Mouse (Mus musculus) thymus, postnatal 14 days (tissue): ENCODE measurements around the gene Pik3r5.

ENCODE experiments used
- DNase-seq: peaks from one replicate; pipeline ENCODE4 v3.0.0; 2021

The Pik3r5 gene

GRCm38 (mm10) chr11:68431699-68432360, at the start of gene Pik3r5:
Pik3r5 (plus strand) TSS chr11:68432121.
- peak; percentile 94 for DNase-seq

GRCm38 (mm10) chr11:68383519-68383918, 48.4 kb upstream of the Pik3r5 start:
- no peak for DNase-seq

- no peak for DNase-seq
Measured at GRCm38 (mm10) chr11:68384131-68384530, 47.8 kb upstream of the Pik3r5 start.

- peak; percentile 15 for DNase-seq
Measured at GRCm38 (mm10) chr11:68384592-68385020, 47.3 kb upstream of the Pik3r5 start.

- DNase-seq = peak; percentile 27
Measured at GRCm38 (mm10) chr11:68385021-68385821, 46.7 kb upstream of the Pik3r5 start.

GRCm38 (mm10) chr11:68385921-68386588, 45.9 kb upstream of the Pik3r5 start:
- DNase-seq = peak; percentile 43

- peak; percentile 71 for DNase-seq
Measured at GRCm38 (mm10) chr11:68386589-68387440, 45.1 kb upstream of the Pik3r5 start.

- DNase-seq = no peak
Measured at GRCm38 (mm10) chr11:68387441-68387760, 44.5 kb upstream of the Pik3r5 start.

- no peak for DNase-seq
Measured at GRCm38 (mm10) chr11:68387971-68388654, 43.8 kb upstream of the Pik3r5 start.

GRCm38 (mm10) chr11:68388655-68389015, 43.3 kb upstream of the Pik3r5 start:
- DNase-seq = no peak

- no peak for DNase-seq
Measured at GRCm38 (mm10) chr11:68389621-68390020, 42.3 kb upstream of the Pik3r5 start.

- no peak for DNase-seq
Measured at GRCm38 (mm10) chr11:68390381-68391287, 41.3 kb upstream of the Pik3r5 start.

GRCm38 (mm10) chr11:68393897-68394490, 37.9 kb upstream of the Pik3r5 start:
- DNase-seq = no peak

- DNase-seq = no peak
Measured at GRCm38 (mm10) chr11:68394749-68395148, 37.2 kb upstream of the Pik3r5 start.

- DNase-seq = no peak
Measured at GRCm38 (mm10) chr11:68395546-68395945, 36.4 kb upstream of the Pik3r5 start.

- no peak for DNase-seq
Measured at GRCm38 (mm10) chr11:68398891-68399547, 32.9 kb upstream of the Pik3r5 start.

- peak; percentile 18 for DNase-seq
Measured at GRCm38 (mm10) chr11:68399548-68400020, 32.3 kb upstream of the Pik3r5 start.

- peak; percentile 56 for DNase-seq
Measured at GRCm38 (mm10) chr11:68400021-68400671, 31.8 kb upstream of the Pik3r5 start.

- no peak for DNase-seq
Measured at GRCm38 (mm10) chr11:68400727-68401219, 31.1 kb upstream of the Pik3r5 start, which contains the start of gene Ntn1. Ntn1 (minus strand) TSS chr11:68400823.
